Mouse (Mus musculus): ENCODE results near the gene Rpa2.

- no peak for TF ChIP-seq CTCF (IDR thresholded peaks at IDR 0.05; ENCODE audit: low read depth)
- no peak for TF ChIP-seq EP300 (IDR thresholded peaks at IDR 0.05; ENCODE audit: low read depth)
Measured at GRCm38 (mm10) chr4:132803876-132804275, 35.7 kb downstream of the Rpa2 start.
